Mouse (Mus musculus) myocyte (in vitro differentiated cells): ENCODE data around the gene Jaml.

Experiments
- CEBPB ChIP-seq: IDR thresholded peaks from 2 replicates; pipeline ENCODE4 v1.6.1; 2011; ENCODE audit warnings: mild to moderate bottlenecking, moderate library complexity; ENCODE audit not compliant: poor library complexity, insufficient read depth, severe bottlenecking
- MAX ChIP-seq: IDR thresholded peaks from one replicate; pipeline ENCODE4 v1.6.1; 2011; ENCODE audit warnings: low read depth, mild to moderate bottlenecking, control low read depth
- MYOD1 ChIP-seq, 3 experiments: IDR thresholded peaks; one replicate each; pipeline ENCODE4 v1.6.1; 2011; ENCODE audit warnings: control low read depth in 2 of 3, low read depth in 2 of 3, mild to moderate bottlenecking in 2 of 3, moderate library complexity in 1 of 3; ENCODE audit not compliant: insufficient read length in 2 of 3, control insufficient read depth in 1 of 3
- POLR2A ChIP-seq: IDR thresholded peaks from one replicate; pipeline ENCODE4 v1.6.1; 2011; ENCODE audit warnings: low read depth, mild to moderate bottlenecking, control low read depth, moderate library complexity; ENCODE audit not compliant: insufficient read length
- REST ChIP-seq: IDR thresholded peaks from one replicate; pipeline ENCODE4 v1.6.1; 2011; ENCODE audit warnings: mild to moderate bottlenecking, control low read depth, moderate library complexity; ENCODE audit not compliant: insufficient read depth, insufficient read length
- TCF12 ChIP-seq: IDR thresholded peaks from one replicate; pipeline ENCODE4 v1.6.1; 2011; ENCODE audit warnings: mild to moderate bottlenecking, control low read depth; ENCODE audit not compliant: poor library complexity, insufficient read depth, severe bottlenecking
- USF1 ChIP-seq: IDR thresholded peaks from one replicate; pipeline ENCODE4 v1.6.1; 2011; ENCODE audit warnings: low read depth, mild to moderate bottlenecking, control low read depth, moderate library complexity

DNA sequence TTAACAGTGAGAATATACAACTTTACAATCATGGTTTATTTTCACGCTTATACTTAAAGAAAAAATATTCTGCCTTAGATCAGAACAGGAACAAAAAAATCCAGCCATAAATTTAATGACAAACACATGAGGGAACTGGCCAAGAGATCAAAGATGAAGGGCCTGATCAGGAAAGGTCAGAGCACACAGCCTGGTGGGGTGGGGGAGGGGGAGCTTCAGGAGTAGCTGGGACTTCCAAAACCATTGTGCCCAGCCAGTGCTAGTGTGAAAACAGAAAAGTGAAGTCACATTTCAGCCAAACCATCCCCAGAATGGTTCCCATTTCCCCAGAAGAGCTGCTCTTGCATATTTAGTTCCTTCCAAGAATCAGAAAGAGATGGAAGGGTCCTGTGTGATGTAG, 23.5 kb downstream of the Jaml start:
- TF ChIP-seq MYOD1 (IDR thresholded peaks at IDR 0.05; ENCODE audit: control insufficient read depth in 1 of 3, insufficient read length in 2 of 3, low read depth in 2 of 3) (no peak), POLR2A (no peak), USF1 (no peak), MAX (no peak), CEBPB (no peak), TCF12 (no peak), REST (no peak)
